ENCODE assay signal across 14 mouse cellular contexts in the genomic region with DNA sequence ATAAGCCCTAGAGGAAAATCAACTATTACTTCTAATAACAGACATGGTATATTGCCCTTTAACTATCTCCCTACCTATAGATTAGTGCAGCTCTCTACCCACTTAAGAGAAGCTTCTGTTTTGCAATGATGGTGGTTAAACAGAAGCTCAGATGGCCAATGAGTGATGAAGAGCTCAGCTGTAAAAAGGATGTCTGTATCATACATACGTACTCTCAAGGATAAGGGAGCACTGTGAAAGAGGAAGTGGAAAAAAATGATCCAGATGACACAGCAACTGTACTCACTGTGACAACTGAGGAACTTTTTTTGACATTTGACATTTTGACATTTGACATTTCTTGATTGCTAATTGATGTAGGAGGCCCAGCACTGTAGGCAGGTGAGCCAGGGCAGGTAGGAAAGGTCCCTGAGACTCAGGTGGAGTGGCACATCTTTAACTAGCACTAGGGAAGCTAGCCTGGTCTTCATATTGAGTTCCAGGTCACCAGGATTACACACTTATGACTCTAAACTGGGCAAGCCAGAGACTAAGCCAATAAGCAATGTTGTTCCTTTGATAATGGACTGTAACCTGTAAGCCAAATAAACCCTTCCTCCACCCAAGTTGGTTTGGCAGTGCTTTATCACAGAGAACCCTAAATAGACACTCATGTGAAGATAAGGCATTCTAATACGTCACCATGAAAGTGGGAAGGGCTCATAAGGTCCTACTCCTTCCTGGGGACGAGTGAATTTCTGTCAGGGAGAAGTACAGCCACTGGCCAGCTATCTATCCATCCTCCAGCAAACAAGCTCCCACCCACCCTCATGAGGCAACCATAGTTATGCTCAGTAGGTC. TPM values are rescaled to one million over a fixed set of nuclear protein-coding genes. Genes with fewer than 3 reads are reported as not detected.
DNase-seq lines count a peak whose midpoint lies in the region; ATAC-seq and TF ChIP-seq lines count a peak whose summit lies in the region.
"Had no signal": no experiment of that assay in that cellular context is flagged by ENCODE, and none has a peak within 500 bp of the region (broad histone marks: within the 10 kb centered on the region; RNA-seq: fewer than 3 reads in every experiment).

No protein-coding gene starts in this region.

- no peak overlapping the region for H3K4me2 ChIP-seq in forebrain, postnatal 0 days (ENCODE audit: low read depth)
- H3K4me2 ChIP-seq in heart, embryonic 16.5 days (ENCODE audit: low read depth, low read length): no peak overlapping the region
- H3K4me2 ChIP-seq in midbrain, embryonic 15.5 days: no peak overlapping the region
- H3K4me2 ChIP-seq: limb, embryonic 15.5 days had no signal

- no peak for TF ChIP-seq POLR2A in bone marrow, adult 2 months (IDR thresholded peaks at IDR 0.05; ENCODE audit: borderline replicate concordance, control insufficient read depth, low read depth, low read length)

- H3K27me3 ChIP-seq in forebrain, embryonic 10.5 days (ENCODE audit: poor library complexity, severe bottlenecking): no peaks in the 10 kb centered on the region
- no peaks in the 10 kb centered on the region for H3K27me3 ChIP-seq in forebrain, postnatal 0 days (ENCODE audit: insufficient read depth, low read length)
- no peaks in the 10 kb centered on the region for H3K27me3 ChIP-seq in heart, embryonic 16.5 days (ENCODE audit: control insufficient read depth, insufficient read depth, low read length)
- no peaks in the 10 kb centered on the region for H3K27me3 ChIP-seq in midbrain, embryonic 15.5 days (replicated peaks)
- H3K27me3 ChIP-seq: limb, embryonic 15.5 days had no signal

- H3K36me3 ChIP-seq in forebrain, embryonic 10.5 days (replicated peaks): peaks cover 88% of the 10 kb centered on the region
- H3K36me3 ChIP-seq in forebrain, postnatal 0 days (ENCODE audit: insufficient read depth): peaks cover 36% of the 10 kb centered on the region
- peaks cover 38% of the 10 kb centered on the region for H3K36me3 ChIP-seq in heart, embryonic 16.5 days (ENCODE audit: control insufficient read depth, insufficient read depth)
- H3K36me3 ChIP-seq in midbrain, embryonic 15.5 days (replicated peaks): 0 out of 2 replicates have a peak, but pooled peaks cover 27% of the 10 kb centered on the region

- no peak for DNase-seq in forebrain, embryonic 10.5 days (ENCODE audit: extremely low spot score, low spot score)
- DNase-seq in forebrain, postnatal 0 days: no peak
- no peak for DNase-seq in spleen, postnatal 36 days (ENCODE audit: low spot score in 2 of 2)
- DNase-seq in thymus, postnatal 25 days: no peak
- DNase-seq: adrenal gland, postnatal 10 days; cerebellum, postnatal 14 days; kidney, adult 18-20 months; spleen, adult 18-20 months; thymus, postnatal 36 days had no signal

- WGBS in forebrain, embryonic 10.5 days: 86% methylated on average over 3 of the region's 3 CpGs
- WGBS in forebrain, postnatal 0 days: 86% methylated on average over 3 of the region's 3 CpGs
- WGBS in bone marrow, adult 2 months: 24% methylated on average over 3 of the region's 3 CpGs
- WGBS in heart, embryonic 16.5 days: 32% methylated on average over 3 of the region's 3 CpGs
- 80% methylated on average over 3 of the region's 3 CpGs for WGBS in midbrain, embryonic 15.5 days

- no peak for TF ChIP-seq CTCF in forebrain, postnatal 0 days (IDR thresholded peaks at IDR 0.05; ENCODE audit: low read depth)
- TF ChIP-seq CTCF in bone marrow, adult 2 months (IDR thresholded peaks at IDR 0.05; ENCODE audit: control insufficient read depth, insufficient read depth, low read length): no peak

- H3K9ac ChIP-seq in forebrain, postnatal 0 days: no peak overlapping the region
- no peak overlapping the region for H3K9ac ChIP-seq in heart, embryonic 16.5 days (ENCODE audit: low read length)
- no peak overlapping the region for H3K9ac ChIP-seq in midbrain, embryonic 15.5 days
- H3K9ac ChIP-seq: limb, embryonic 15.5 days had no signal

- peaks cover 35% of the 10 kb centered on the region for H3K4me1 ChIP-seq in forebrain, embryonic 10.5 days
- peaks cover 3% of the 10 kb centered on the region; the same call in 1 of the 2 replicates for H3K4me1 ChIP-seq in forebrain, postnatal 0 days (ENCODE audit: insufficient read depth)
- H3K4me1 ChIP-seq in bone marrow, adult 2 months (ENCODE audit: control insufficient read depth, insufficient read depth, low read length): peaks cover 2% of the 10 kb centered on the region; the same call in 1 of the 2 replicates
- peaks cover 20% of the 10 kb centered on the region for H3K4me1 ChIP-seq in heart, embryonic 16.5 days (ENCODE audit: control insufficient read depth, insufficient read depth, low read length)
- peaks cover 11% of the 10 kb centered on the region; the same call in 1 of the 2 replicates for H3K4me1 ChIP-seq in midbrain, embryonic 15.5 days

- no peak overlapping the region for H3K27ac ChIP-seq in forebrain, embryonic 10.5 days
- no peak overlapping the region for H3K27ac ChIP-seq in forebrain, postnatal 0 days (ENCODE audit: low read depth, low read length)
- H3K27ac ChIP-seq in bone marrow, adult 2 months (ENCODE audit: control insufficient read depth, insufficient read depth, low read depth, low read length, poor library complexity): peak overlapping the region; percentile 11; the same call in 1 of the 2 replicates
- peak overlapping the region; percentile 55 for H3K27ac ChIP-seq in heart, embryonic 16.5 days (ENCODE audit: low read length)
- H3K27ac ChIP-seq in midbrain, embryonic 15.5 days: no peak overlapping the region
- H3K27ac ChIP-seq: limb, embryonic 15.5 days had no signal

- ATAC-seq in forebrain, postnatal 0 days: no peak
- peak; percentile 32 for ATAC-seq in heart, embryonic 16.5 days (replicated peaks; ENCODE audit: extremely low read depth, insufficient read depth, low FRiP score)
- peak; percentile 89 for ATAC-seq in megakaryocyte, adult 5-6 weeks (ENCODE audit: poor library complexity, severe bottlenecking)
- no peak for ATAC-seq in midbrain, embryonic 15.5 days (replicated peaks)

- H3K4me3 ChIP-seq in forebrain, embryonic 10.5 days: 0 out of 2 replicates have a peak overlapping the region, but pooled peaks have one; percentile 7
- no peak overlapping the region for H3K4me3 ChIP-seq in forebrain, postnatal 0 days (ENCODE audit: low read depth, low read length)
- no peak overlapping the region for H3K4me3 ChIP-seq in bone marrow, adult 2 months (replicated peaks; ENCODE audit: control insufficient read depth, low read depth, low read length)
- no peak overlapping the region for H3K4me3 ChIP-seq in heart, embryonic 16.5 days (ENCODE audit: low read length)
- no peak overlapping the region for H3K4me3 ChIP-seq in midbrain, embryonic 15.5 days
- H3K4me3 ChIP-seq: limb, embryonic 15.5 days had no signal

- no peaks in the 10 kb centered on the region for H3K9me3 ChIP-seq in forebrain, embryonic 10.5 days
- H3K9me3 ChIP-seq in forebrain, postnatal 0 days (ENCODE audit: low read length): no peaks in the 10 kb centered on the region
- no peaks in the 10 kb centered on the region for H3K9me3 ChIP-seq in heart, embryonic 16.5 days (replicated peaks; ENCODE audit: control insufficient read depth, low read length)
- no peaks in the 10 kb centered on the region for H3K9me3 ChIP-seq in midbrain, embryonic 15.5 days
- H3K9me3 ChIP-seq: limb, embryonic 15.5 days had no signal

RNA-seq across cellular contexts. Expression of a gene that starts 4.9 kb away (rescaled TPM):
- 799 and 813 TPM in 2 replicates for polyA plus RNA-seq in forebrain, embryonic 10.5 days (2016; fragmentation: Nextera tagmentation; extraction: Ambion mirVana)
- 75.5 and 83.5 TPM in 2 replicates for total RNA-seq in forebrain, postnatal 0 days (2014; rRNA removed)
- polyA plus RNA-seq in forebrain, postnatal 0 days (2015; fragmentation: Nextera tagmentation; extraction: Ambion mirVana): 100 and 102 TPM in 2 replicates
- polyA plus RNA-seq in bone marrow, adult 2 months (2011; ENCODE audit: insufficient read depth, insufficient read length, low replicate concordance, missing spikeins): 46.9 and 70.5 TPM in 2 replicates
- 235 and 294 TPM in 2 replicates for polyA plus RNA-seq in heart, embryonic 16.5 days (2015; fragmentation: Nextera tagmentation; extraction: Ambion mirVana)
- 355 and 377 TPM in 2 replicates for total RNA-seq in megakaryocyte, adult 5-6 weeks (2015)
- total RNA-seq in megakaryocyte, adult 5-6 weeks (2017): 262 and 286 TPM in 2 replicates
- 154 and 163 TPM in 2 replicates for polyA plus RNA-seq in midbrain, embryonic 15.5 days (2015; fragmentation: Nextera tagmentation; extraction: Ambion mirVana)

RNA-seq across cellular contexts. Expression of a gene that starts 31.0 kb away (rescaled TPM):
- 1.4 and 1.7 TPM in 2 replicates for polyA plus RNA-seq in forebrain, embryonic 10.5 days (2016; fragmentation: Nextera tagmentation; extraction: Ambion mirVana)
- total RNA-seq in forebrain, postnatal 0 days (2014; rRNA removed): 8.7 and 9.7 TPM in 2 replicates
- 9.5 and 10.0 TPM in 2 replicates for polyA plus RNA-seq in forebrain, postnatal 0 days (2015; fragmentation: Nextera tagmentation; extraction: Ambion mirVana)
- polyA plus RNA-seq in bone marrow, adult 2 months (2011; ENCODE audit: insufficient read depth, insufficient read length, low replicate concordance, missing spikeins): 0.90 TPM in 1 of 2 replicates, not detected in the other
- polyA plus RNA-seq in heart, embryonic 16.5 days (2015; fragmentation: Nextera tagmentation; extraction: Ambion mirVana): 1.6 and 3.7 TPM in 2 replicates
- 0.87 and 0.93 TPM in 2 replicates for total RNA-seq in megakaryocyte, adult 5-6 weeks (2015)
- total RNA-seq in megakaryocyte, adult 5-6 weeks (2017): 0.15 and 0.41 TPM in 2 replicates
- 6.9 and 7.3 TPM in 2 replicates for polyA plus RNA-seq in midbrain, embryonic 15.5 days (2015; fragmentation: Nextera tagmentation; extraction: Ambion mirVana)

Comparison
In these comparisons a context has a peak if more than half of its experiments do, and no peak if none do; other contexts are left out.
1. H3K27ac ChIP-seq: peak in bone marrow, adult 2 months (single experiment) and heart, embryonic 16.5 days (single experiment); none in forebrain, embryonic 10.5 days (single experiment), forebrain, postnatal 0 days (single experiment) and midbrain, embryonic 15.5 days (single experiment).
2. ATAC-seq: peak in heart, embryonic 16.5 days (single experiment) and megakaryocyte, adult 5-6 weeks (single experiment); none in forebrain, postnatal 0 days (single experiment) and midbrain, embryonic 15.5 days (single experiment).